Mouse (Mus musculus): ENCODE data around the gene Gm44511. TPM values are rescaled to one million over a fixed set of nuclear protein-coding genes. Genes with fewer than 3 reads are reported as not detected.
A peak's percentile ranks its signal among the peaks of the same experiment; 100 is the strongest.
"Not testable (repeated sequence)": the region's sequence is repeated elsewhere in the genome, so short reads cannot be mapped to it uniquely, and the experiment has no call there.

Gene Gm44511
- polyA plus RNA-seq, 1 experiment from 2014 or later: not detected

- no peaks in the 10 kb centered on the region for H3K27me3 ChIP-seq (ENCODE audit: insufficient read depth, low read length)
- DNase-seq (ENCODE audit: low spot score): peak; percentile 50
- WGBS: 14% methylated on average over 15 of the region's 15 CpGs
- no peaks in the 10 kb centered on the region for H3K36me3 ChIP-seq (ENCODE audit: insufficient read depth, low read length)
- H3K27ac ChIP-seq: peak overlapping the region; percentile 50; the same call in 1 of the 2 replicates
- H3K4me2 ChIP-seq (ENCODE audit: low read length): peak overlapping the region; percentile 47
- no peak for ATAC-seq (replicated peaks; ENCODE audit: low FRiP score, low read depth)
- TF ChIP-seq CTCF (IDR thresholded peaks at IDR 0.05; ENCODE audit: low read depth): no peak
- H3K9me3 ChIP-seq (replicated peaks; ENCODE audit: low read length): no peaks in the 10 kb centered on the region
- peak overlapping the region; percentile 66 for H3K4me3 ChIP-seq (replicated peaks; ENCODE audit: low read depth, low read length)
- 0 out of 2 replicates have a peak overlapping the region, but pooled peaks have one; percentile 31 for H3K9ac ChIP-seq (ENCODE audit: low read depth, low read length)
- no peaks in the 10 kb centered on the region; the same call in 1 of the 2 replicates for H3K4me1 ChIP-seq (replicated peaks; ENCODE audit: insufficient read depth, low read length)
These were observed 28.0 kb downstream of the Gm44511 start for GRCm38 (mm10) chr6:128797936-128798771.

GRCm38 (mm10) chr6:128797185-128797905 lies 28.8 kb downstream of the Gm44511 start:
- no peak overlapping the region for H3K9ac ChIP-seq (ENCODE audit: low read depth, low read length)
- no peak overlapping the region for H3K4me2 ChIP-seq (ENCODE audit: low read length)
- no peak for DNase-seq (ENCODE audit: low spot score)
- no peak overlapping the region for H3K4me3 ChIP-seq (replicated peaks; ENCODE audit: low read depth, low read length)
- no peaks in the 10 kb centered on the region for H3K36me3 ChIP-seq (ENCODE audit: insufficient read depth, low read length)
- WGBS: 82% methylated on average over 12 of the region's 12 CpGs
- H3K27me3 ChIP-seq (ENCODE audit: insufficient read depth, low read length): no peaks in the 10 kb centered on the region
- no peak for ATAC-seq (replicated peaks; ENCODE audit: low FRiP score, low read depth)
- no peaks in the 10 kb centered on the region; the same call in 1 of the 2 replicates for H3K4me1 ChIP-seq (replicated peaks; ENCODE audit: insufficient read depth, low read length)
- H3K9me3 ChIP-seq (replicated peaks; ENCODE audit: low read length): no peaks in the 10 kb centered on the region
- no peak overlapping the region for H3K27ac ChIP-seq
- no peak for TF ChIP-seq CTCF (IDR thresholded peaks at IDR 0.05; ENCODE audit: low read depth)

- Histone ChIP-seq H3K9me3 (replicated peaks; ENCODE audit: low read length) (no peaks in the 10 kb centered on the region), H3K4me1 (replicated peaks; ENCODE audit: insufficient read depth, low read length) (no peaks in the 10 kb centered on the region; the same call in 1 of the 2 replicates), H3K9ac (ENCODE audit: low read depth, low read length) (no peak overlapping the region), H3K27me3 (ENCODE audit: insufficient read depth, low read length) (no peaks in the 10 kb centered on the region), H3K4me3 (replicated peaks; ENCODE audit: low read depth, low read length) (no peak overlapping the region), H3K27ac (no peak overlapping the region), H3K36me3 (ENCODE audit: insufficient read depth, low read length) (no peaks in the 10 kb centered on the region), H3K4me2 (ENCODE audit: low read length) (no peak overlapping the region)
- DNase-seq (ENCODE audit: low spot score) (no peak), ATAC-seq (replicated peaks; ENCODE audit: low FRiP score, low read depth) (no peak)
- no peak for TF ChIP-seq CTCF (IDR thresholded peaks at IDR 0.05; ENCODE audit: low read depth)
- 67% methylated on average over 8 of the region's 8 CpGs for WGBS
These were observed 29.7 kb downstream of the Gm44511 start for GRCm38 (mm10) chr6:128796321-128796955.

DNA sequence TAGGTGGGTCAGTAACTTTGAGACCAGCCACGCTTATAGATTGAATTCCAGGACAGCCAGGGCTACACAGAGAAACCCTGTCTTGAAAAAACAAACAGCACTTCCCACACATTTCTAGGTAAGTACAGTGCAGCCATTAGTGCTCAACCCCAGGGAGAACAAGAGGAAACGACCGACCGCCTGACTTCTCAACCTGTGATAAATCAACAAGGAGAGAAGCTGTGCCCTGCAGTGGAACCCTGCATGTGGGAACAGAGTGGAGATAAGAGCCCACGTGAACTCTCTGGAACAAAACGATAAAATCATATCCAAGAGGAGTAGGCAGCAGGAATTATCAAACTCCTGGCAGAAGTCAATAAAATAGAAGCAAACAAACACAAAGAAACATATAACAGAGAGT lies 32.4 kb downstream of the Gm44511 start:
- no peak for TF ChIP-seq CTCF (IDR thresholded peaks at IDR 0.05; ENCODE audit: low read depth)
- Histone ChIP-seq H3K9ac (ENCODE audit: low read depth, low read length) (no peak overlapping the region), H3K9me3 (replicated peaks; ENCODE audit: low read length) (no peaks in the 10 kb centered on the region), H3K27me3 (ENCODE audit: insufficient read depth, low read length) (no peaks in the 10 kb centered on the region), H3K4me3 (replicated peaks; ENCODE audit: low read depth, low read length) (no peak overlapping the region), H3K4me1 (replicated peaks; ENCODE audit: insufficient read depth, low read length) (no peaks in the 10 kb centered on the region; the same call in 1 of the 2 replicates), H3K4me2 (ENCODE audit: low read length) (no peak overlapping the region), H3K27ac (no peak overlapping the region), H3K36me3 (ENCODE audit: insufficient read depth, low read length) (no peaks in the 10 kb centered on the region)
- DNase-seq (ENCODE audit: low spot score): peak; percentile 50
- 9% methylated on average over 6 of the region's 6 CpGs for WGBS
- no peak for ATAC-seq (replicated peaks; ENCODE audit: low FRiP score, low read depth)

GRCm38 (mm10) chr6:128790491-128790994 lies 35.6 kb downstream of the Gm44511 start:
- not testable (repeated sequence) for H3K4me1 ChIP-seq (replicated peaks; ENCODE audit: insufficient read depth, low read length); H3K4me3 ChIP-seq (replicated peaks; ENCODE audit: low read depth, low read length); H3K9me3 ChIP-seq (replicated peaks; ENCODE audit: low read length); ATAC-seq (replicated peaks; ENCODE audit: low FRiP score, low read depth); DNase-seq (ENCODE audit: low spot score); H3K9ac ChIP-seq (ENCODE audit: low read depth, low read length); H3K27ac ChIP-seq; H3K4me2 ChIP-seq (ENCODE audit: low read length); H3K27me3 ChIP-seq (ENCODE audit: insufficient read depth, low read length); H3K36me3 ChIP-seq (ENCODE audit: insufficient read depth, low read length)
- WGBS: 76% methylated on average over 4 of the region's 4 CpGs

- no peak for DNase-seq (ENCODE audit: low spot score)
- Histone ChIP-seq H3K9me3 (replicated peaks; ENCODE audit: low read length) (no peaks in the 10 kb centered on the region), H3K4me3 (replicated peaks; ENCODE audit: low read depth, low read length) (no peak within 1 kb of the TSS), H3K36me3 (ENCODE audit: insufficient read depth, low read length) (no peaks in the 10 kb centered on the region), H3K27me3 (ENCODE audit: insufficient read depth, low read length) (no peaks in the 10 kb centered on the region), H3K4me2 (ENCODE audit: low read length) (no peak within 1 kb of the TSS), H3K9ac (ENCODE audit: low read depth, low read length) (no peak within 1 kb of the TSS), H3K4me1 (replicated peaks; ENCODE audit: insufficient read depth, low read length) (no peaks in the 10 kb centered on the region; the same call in 1 of the 2 replicates), H3K27ac (no peak within 1 kb of the TSS)
- ATAC-seq (replicated peaks; ENCODE audit: low FRiP score, low read depth): no peak
- TF ChIP-seq CTCF (IDR thresholded peaks at IDR 0.05; ENCODE audit: low read depth): no peak
- WGBS: 96% methylated on average over 2 of the region's 2 CpGs
These were observed 37.0 kb downstream of the Gm44511 start, which contains the start of gene Klrb1c for GRCm38 (mm10) chr6:128789115-128789514. Gene Klrb1c, minus strand, starts transcription at chr6:128789215.

Measured in kidney, postnatal 0 days (tissue).